ENCODE assay signal across 4 mouse cellular contexts in genomic region chr11:102975966-102976365, GRCm38 (mm10). TPM values are rescaled to one million over a fixed set of nuclear protein-coding genes. Genes with fewer than 3 reads are reported as not detected.
"Had no signal": no experiment of that assay in that cellular context is flagged by ENCODE, and none has a peak within 500 bp of the region (broad histone marks: within the 10 kb centered on the region; RNA-seq: fewer than 3 reads in every experiment).

No protein-coding gene starts in this region.

RNA-seq across cellular contexts. Expression of gene C1ql1, which starts 29.5 kb away (rescaled TPM):
- total RNA-seq: megakaryocyte progenitor cell, adult 5-6 weeks; megakaryocyte-erythroid progenitor cell, adult 5-6 weeks had no signal
- polyA plus RNA-seq: spleen, adult 2 months had no signal

RNA-seq across cellular contexts. Expression of gene Kif18b, which starts 51.0 kb away (rescaled TPM):
- total RNA-seq: layer of hippocampus, adult 18-20 months had no signal
